Mouse (Mus musculus) layer of hippocampus, postnatal 10 days (tissue): ENCODE results near the gene Stx2. TPM values are rescaled to one million over a fixed set of nuclear protein-coding genes. Genes with fewer than 3 reads are reported as not detected.

Experiments
- DNase-seq, 2 experiments: peaks; one replicate each; pipeline ENCODE4 v3.0.0; 2021; ENCODE audit warnings: low spot score in 2 of 2
- total RNA-seq, 2 experiments: library from RNA; stranded (reverse); gene quantifications; 2 replicates each; pipeline ENCODE4 v1.2.3; 2021

Stx2 gene
- total RNA-seq, 2 experiments from 2014 or later = 31.9 to 33.2 TPM

DNA sequence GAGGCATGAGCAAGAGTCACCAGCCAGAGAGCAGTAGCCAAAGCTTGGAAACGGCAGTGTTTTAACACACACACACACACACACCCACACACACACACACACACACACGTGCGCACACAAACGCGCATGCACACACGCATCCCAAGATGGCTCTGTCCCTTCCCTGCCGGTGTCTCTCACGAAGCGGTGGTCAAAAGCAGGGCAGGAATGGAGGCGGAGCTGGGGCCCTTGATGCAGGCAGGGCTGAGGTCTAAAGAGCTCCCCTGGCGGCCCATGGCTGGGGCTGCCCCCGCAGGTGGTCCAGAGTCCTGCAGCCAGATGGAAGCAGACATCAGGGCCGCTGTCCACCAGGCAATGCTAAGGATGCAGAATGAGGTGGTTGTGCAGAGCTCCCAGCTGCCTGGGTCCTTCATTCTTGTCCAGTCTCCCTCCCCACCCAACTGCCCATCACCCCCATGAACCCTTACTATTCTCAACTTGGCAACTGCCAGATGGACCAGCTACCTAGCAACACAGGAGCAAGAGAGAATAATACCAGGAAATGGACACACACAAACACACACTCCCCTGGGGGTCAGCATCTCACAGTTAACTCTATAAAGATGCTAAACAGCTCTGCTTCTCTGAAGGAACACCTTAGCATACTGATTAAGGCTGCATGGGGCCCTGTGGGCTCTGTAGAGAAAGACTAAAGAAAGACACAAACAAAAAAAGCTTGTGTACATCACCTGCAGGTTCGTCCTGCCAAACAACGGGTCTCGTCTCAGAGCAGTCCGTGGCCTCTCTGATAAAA is 54.9 kb downstream of the Stx2 start, which contains the start of gene Rimbp2:
Rimbp2 (minus strand) TSS at position 209 of the 793 bp plus-strand sequence.
- DNase-seq = peak; percentile 64 to 68

DNA sequence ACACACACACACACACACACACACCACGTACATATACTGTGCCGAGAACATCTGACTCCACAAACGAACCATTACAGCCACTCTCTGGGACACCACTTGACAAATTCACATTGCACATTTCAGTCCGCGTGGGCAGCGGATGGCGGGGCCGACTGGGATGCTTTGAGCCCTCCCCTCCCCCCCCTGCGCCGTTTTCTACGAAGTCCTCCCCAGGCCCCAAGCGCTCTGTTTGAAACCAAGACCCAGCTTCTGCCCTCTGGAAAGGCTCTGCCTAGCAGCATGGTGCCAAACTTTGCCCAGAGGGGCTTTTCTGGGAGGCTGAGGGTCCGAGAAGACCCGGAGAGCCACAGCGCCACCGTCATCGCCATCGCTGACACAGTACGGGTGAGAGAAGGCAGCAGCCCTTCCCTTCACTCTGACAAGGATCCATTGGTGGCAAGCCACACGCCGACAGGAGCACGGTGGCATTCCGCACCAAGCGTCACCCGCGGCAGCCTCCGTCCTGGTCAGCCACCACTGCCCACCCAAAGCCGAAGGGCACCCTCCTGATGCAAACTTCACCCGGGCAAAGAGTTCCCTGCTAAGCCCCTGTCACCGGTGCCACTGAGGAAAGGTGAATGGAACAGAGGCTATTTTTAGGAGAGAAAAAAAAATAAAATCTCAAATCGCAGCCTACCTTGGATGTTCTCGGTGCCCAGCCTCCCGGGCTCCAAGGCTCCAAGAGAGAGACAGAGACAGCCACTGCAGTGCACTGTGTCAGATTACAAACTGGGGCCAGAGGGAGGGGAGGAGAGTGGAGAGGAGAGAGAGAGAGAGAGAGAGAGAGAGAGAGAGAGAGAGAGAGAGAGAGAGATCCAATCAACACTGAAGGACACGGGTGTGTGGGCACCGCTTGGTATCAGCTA is 55.8 kb downstream of the Stx2 start:
- DNase-seq = peak; percentile 46 to 62

DNA sequence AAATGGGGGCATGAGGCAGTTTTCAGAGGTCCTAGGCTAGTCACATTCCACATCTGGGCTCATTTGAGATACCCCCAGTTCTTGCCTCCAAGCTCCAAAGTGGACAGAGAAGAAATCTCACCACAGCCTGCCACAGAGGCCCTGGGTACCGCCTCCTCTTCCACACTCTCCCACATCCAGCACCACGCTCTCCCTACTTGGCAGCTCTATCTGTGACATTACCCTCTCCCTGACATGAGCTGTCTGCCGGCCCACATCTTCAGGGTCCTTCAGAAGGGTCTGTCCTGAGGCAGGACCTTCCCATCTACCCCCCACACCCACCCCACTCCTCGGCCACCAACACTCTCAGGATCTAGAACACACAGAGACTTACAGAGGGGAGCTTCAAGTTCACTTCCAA is 56.9 kb downstream of the Stx2 start:
- no peak for DNase-seq

DNA sequence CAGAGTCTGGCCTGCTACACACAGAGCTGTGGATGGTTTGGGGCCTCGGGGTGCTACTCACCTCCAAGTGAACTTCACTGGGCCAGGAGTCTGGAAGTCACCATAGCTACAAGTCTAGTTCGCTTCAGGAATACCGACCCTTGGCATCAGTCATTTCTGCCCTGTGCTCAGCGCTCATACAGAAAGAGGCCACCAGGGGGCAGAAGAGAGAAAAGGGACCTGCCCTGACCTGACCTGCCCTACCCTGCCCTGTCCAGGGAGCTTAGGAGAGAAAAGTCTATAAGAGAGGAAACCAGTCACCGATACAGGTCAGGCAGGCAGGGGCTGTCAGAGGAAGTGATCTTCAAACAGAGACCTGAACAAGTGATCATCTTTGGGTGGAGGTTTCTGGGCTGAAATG is 61.3 kb downstream of the Stx2 start:
- DNase-seq = no peak

DNA sequence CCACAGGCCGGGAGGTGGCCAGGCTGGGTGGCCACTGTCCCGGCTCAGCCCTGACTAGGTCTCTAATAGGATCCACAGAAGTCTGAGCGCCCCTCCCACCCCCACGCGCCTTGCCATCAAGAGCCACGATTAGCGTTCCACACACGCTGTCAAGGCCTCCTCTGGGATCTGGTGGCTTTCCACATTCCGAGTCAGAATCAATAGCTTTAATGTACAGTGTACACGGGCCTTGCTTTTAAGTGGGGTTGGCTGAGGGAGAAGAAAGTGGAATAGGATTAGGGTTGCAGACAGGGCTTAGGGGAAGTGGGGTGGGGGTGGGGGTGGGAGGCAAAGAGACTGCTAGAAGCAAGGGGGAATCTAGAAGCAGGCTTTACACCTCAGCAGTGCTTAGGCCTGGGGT is 67.9 kb downstream of the Stx2 start:
- DNase-seq = no peak

DNA sequence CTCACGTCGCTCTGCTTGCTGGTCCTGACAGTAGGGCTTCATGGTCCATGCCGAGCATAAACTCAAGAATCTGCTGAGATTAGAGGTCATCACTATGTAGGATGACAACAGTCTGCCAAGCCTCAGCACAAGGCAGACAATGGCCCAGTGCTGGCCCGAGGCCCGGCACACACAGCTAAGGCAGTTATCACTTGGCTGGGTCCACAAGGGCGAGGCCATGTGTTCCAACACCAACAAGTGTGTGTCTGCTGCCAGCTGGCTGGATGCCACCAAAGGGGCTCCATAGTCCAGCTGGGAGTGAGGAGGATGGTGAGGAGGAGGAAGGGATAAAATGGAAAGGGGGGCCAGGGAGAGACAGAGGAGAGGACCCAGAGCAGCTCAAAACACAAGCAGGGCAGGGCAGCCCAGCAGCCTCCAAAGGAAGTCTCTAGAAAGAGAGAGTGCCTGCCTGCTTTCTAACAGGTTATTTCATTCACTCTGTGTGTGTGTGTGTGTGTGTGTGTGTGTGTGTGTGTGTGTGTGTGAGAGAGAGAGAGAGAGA is 72.9 kb downstream of the Stx2 start:
- DNase-seq = peak in 1 of 2 experiments; percentile 44

Other genes starting within 250 kb of the Stx2 start
- gene Rimbp2, start 55.1 kb downstream of the Stx2 start, total RNA-seq = 10 to 100 TPM; 91.4 to 98.4 TPM
- gene Ran, start 11.5 kb upstream of the Stx2 start, total RNA-seq = 100 to 1,000 TPM; 164 to 177 TPM
- under 1 TPM; 0.55 to 0.60 TPM for gene Adgrd1, start 88.2 kb upstream of the Stx2 start, total RNA-seq